Mouse (Mus musculus) bone marrow macrophage, adult 2 months (primary cell): ENCODE results near the gene Tfap2b. TPM values are rescaled to one million over a fixed set of nuclear protein-coding genes. Genes with fewer than 3 reads are reported as not detected.

Experiments used
- H3K27ac ChIP-seq: 2 replicates; pipeline ENCODE4 v1.5.1; 2012; ENCODE audit warnings: low read depth, low read length; ENCODE audit not compliant: insufficient read depth
- H3K4me1 ChIP-seq: 2 replicates; pipeline ENCODE4 v1.6.1; 2012; ENCODE audit warnings: low read length; ENCODE audit not compliant: control insufficient read depth, insufficient read depth
- H3K4me3 ChIP-seq: 2 replicates; pipeline ENCODE4 v1.5.1; 2012; ENCODE audit warnings: mild to moderate bottlenecking, low read length, moderate library complexity; ENCODE audit not compliant: insufficient read depth
- CTCF ChIP-seq: IDR thresholded peaks from 2 replicates; pipeline ENCODE4 v1.5.1; 2012; ENCODE audit warnings: low read depth, mild to moderate bottlenecking, low read length, moderate library complexity
- POLR2A ChIP-seq: IDR thresholded peaks from 2 replicates; pipeline ENCODE4 v1.6.1; 2012; ENCODE audit warnings: mild to moderate bottlenecking, low read depth, low read length, borderline replicate concordance
- polyA plus RNA-seq: library from polyadenylated mRNA; stranded (reverse); fragments of >200 nt; gene quantifications from 2 replicates; pipeline ENCODE4 v1.2.4, GENCODE M21; 2012; ENCODE audit not compliant: missing spikeins, insufficient read depth, insufficient read length

The Tfap2b gene
- polyA plus RNA-seq, 1 experiment: not detected

GRCm38 (mm10) chr1:19211546-19212154 lies 2.9 kb downstream of the Tfap2b start:
- no peak overlapping the region for H3K4me3 ChIP-seq
- H3K27ac ChIP-seq: no peak overlapping the region
- TF ChIP-seq POLR2A (no peak), CTCF (no peak)
- no peaks in the 10 kb centered on the region for H3K4me1 ChIP-seq

GRCm38 (mm10) chr1:19212691-19213090 lies 4.0 kb downstream of the Tfap2b start:
- no peaks in the 10 kb centered on the region for H3K4me1 ChIP-seq
- H3K4me3 ChIP-seq: no peak overlapping the region
- TF ChIP-seq CTCF: no peak
- no peak for TF ChIP-seq POLR2A
- no peak overlapping the region for H3K27ac ChIP-seq

- Histone ChIP-seq H3K4me1 (no peaks in the 10 kb centered on the region), H3K4me3 (no peak overlapping the region), H3K27ac (no peak overlapping the region)
- no peak for TF ChIP-seq CTCF
- no peak for TF ChIP-seq POLR2A
These were observed 4.5 kb downstream of the Tfap2b start for GRCm38 (mm10) chr1:19213171-19213570.

- H3K4me3 ChIP-seq: no peak overlapping the region
- no peaks in the 10 kb centered on the region for H3K4me1 ChIP-seq
- TF ChIP-seq POLR2A: no peak
- TF ChIP-seq CTCF: no peak
- H3K27ac ChIP-seq: no peak overlapping the region
These were observed 5.2 kb downstream of the Tfap2b start for GRCm38 (mm10) chr1:19213851-19214395.

GRCm38 (mm10) chr1:19217391-19217790 lies 8.7 kb downstream of the Tfap2b start:
- Histone ChIP-seq H3K27ac (no peak overlapping the region), H3K4me1 (no peaks in the 10 kb centered on the region), H3K4me3 (no peak overlapping the region)
- TF ChIP-seq POLR2A (no peak), CTCF (no peak)

- no peak overlapping the region for H3K4me3 ChIP-seq
- no peaks in the 10 kb centered on the region for H3K4me1 ChIP-seq
- TF ChIP-seq CTCF (no peak), POLR2A (no peak)
- H3K27ac ChIP-seq: no peak overlapping the region
These were observed 9.5 kb downstream of the Tfap2b start for GRCm38 (mm10) chr1:19218221-19218620.

GRCm38 (mm10) chr1:19219381-19219780 lies 10.7 kb downstream of the Tfap2b start:
- Histone ChIP-seq H3K4me1 (no peaks in the 10 kb centered on the region), H3K27ac (no peak overlapping the region), H3K4me3 (no peak overlapping the region)
- TF ChIP-seq CTCF (no peak), POLR2A (no peak)

GRCm38 (mm10) chr1:19220564-19220963 lies 11.8 kb downstream of the Tfap2b start:
- TF ChIP-seq CTCF: no peak
- TF ChIP-seq POLR2A: no peak
- no peak overlapping the region for H3K27ac ChIP-seq
- no peak overlapping the region for H3K4me3 ChIP-seq
- H3K4me1 ChIP-seq: no peaks in the 10 kb centered on the region

GRCm38 (mm10) chr1:19221601-19222000 lies 12.9 kb downstream of the Tfap2b start:
- Histone ChIP-seq H3K4me1 (no peaks in the 10 kb centered on the region), H3K27ac (no peak overlapping the region), H3K4me3 (no peak overlapping the region)
- TF ChIP-seq CTCF (no peak), POLR2A (no peak)

- no peak overlapping the region for H3K27ac ChIP-seq
- no peak overlapping the region for H3K4me3 ChIP-seq
- TF ChIP-seq CTCF: no peak
- TF ChIP-seq POLR2A: no peak
- H3K4me1 ChIP-seq: no peaks in the 10 kb centered on the region
These were observed 18.0 kb downstream of the Tfap2b start for GRCm38 (mm10) chr1:19226699-19227098.
